Mouse (Mus musculus) macrophage (primary cell): ENCODE results near the gene Trmo. TPM values are rescaled to one million over a fixed set of nuclear protein-coding genes. Genes with fewer than 3 reads are reported as not detected.

Source experiments
- H3K27ac ChIP-seq: fragments of 350-480 bp; formaldehyde crosslinking; 2 replicates; pipeline ENCODE4 v1.9.0; 2021
- H3K36me3 ChIP-seq: fragments of 350-480 bp; formaldehyde crosslinking; 2 replicates; pipeline ENCODE4 v1.9.0; 2021; ENCODE audit errors: inconsistent target
- H3K4me3 ChIP-seq: fragments of 350-480 bp; formaldehyde crosslinking; 2 replicates; pipeline ENCODE4 v1.9.0; 2021; ENCODE audit errors: inconsistent target
- H3K79me2 ChIP-seq: fragments of 350-480 bp; formaldehyde crosslinking; 2 replicates; pipeline ENCODE4 v1.9.0; 2021; ENCODE audit errors: inconsistent target
- WGBS: methylation state at CpG from one replicate; pipeline ENCODE4 v1.1.7; 2026; ENCODE audit warnings: inconsistent platforms; ENCODE audit not compliant: missing documents; 5-methylcytosine and 5-hydroxymethylcytosine counted together
- polyA plus RNA-seq: library from polyadenylated mRNA; stranded (reverse); fragments of 250-400 nt; gene quantifications from 3 replicates; pipeline ENCODE4 v1.2.4, GENCODE M21; 2018; ENCODE audit warnings: inconsistent platforms
- total RNA-seq, 78 experiments: library from RNA; depleted of rRNA; stranded (reverse); fragments of 250-400 nt; gene quantifications; 1 replicate in 9 of 78; 2 replicates in 24 of 78; 3 replicates in 43 of 78; 4 replicates in 2 of 78; pipeline ENCODE4 v1.2.4; 2018; ENCODE audit warnings: inconsistent platforms in 56 of 78

Gene Trmo
- 10 to 100 TPM in 2 of 26 experiments, 1 to 10 TPM in 24; 3.2 to 11.9 (median 5.9) TPM for total RNA-seq (2018; cell fraction: chromatin; rRNA removed)
- 1 to 10 TPM; 2.2 to 6.5 (median 4.1) TPM for total RNA-seq (2018; cell fraction: cytosol; rRNA removed)
- 10 to 100 TPM in 6 of 26 experiments, 1 to 10 TPM in 20; 2.1 to 14.1 (median 6.9) TPM for total RNA-seq (2018; cell fraction: nucleus; rRNA removed)
- 3.9 to 6.6 TPM (median 5.2 TPM) in 3 replicates for polyA plus RNA-seq

- peaks cover 14% of the 10 kb centered on the region; the same call in 1 of the 2 replicates for H3K36me3 ChIP-seq
- peak within 1 kb of the TSS; percentile 79 for H3K4me3 ChIP-seq
- under 1% methylated on average over 56 of the region's 56 CpGs for WGBS
These were observed at the start of gene Trmo for GRCm38 (mm10) chr4:46389013-46389611. Gene Trmo, minus strand, starts transcription at chr4:46389437.

DNA sequence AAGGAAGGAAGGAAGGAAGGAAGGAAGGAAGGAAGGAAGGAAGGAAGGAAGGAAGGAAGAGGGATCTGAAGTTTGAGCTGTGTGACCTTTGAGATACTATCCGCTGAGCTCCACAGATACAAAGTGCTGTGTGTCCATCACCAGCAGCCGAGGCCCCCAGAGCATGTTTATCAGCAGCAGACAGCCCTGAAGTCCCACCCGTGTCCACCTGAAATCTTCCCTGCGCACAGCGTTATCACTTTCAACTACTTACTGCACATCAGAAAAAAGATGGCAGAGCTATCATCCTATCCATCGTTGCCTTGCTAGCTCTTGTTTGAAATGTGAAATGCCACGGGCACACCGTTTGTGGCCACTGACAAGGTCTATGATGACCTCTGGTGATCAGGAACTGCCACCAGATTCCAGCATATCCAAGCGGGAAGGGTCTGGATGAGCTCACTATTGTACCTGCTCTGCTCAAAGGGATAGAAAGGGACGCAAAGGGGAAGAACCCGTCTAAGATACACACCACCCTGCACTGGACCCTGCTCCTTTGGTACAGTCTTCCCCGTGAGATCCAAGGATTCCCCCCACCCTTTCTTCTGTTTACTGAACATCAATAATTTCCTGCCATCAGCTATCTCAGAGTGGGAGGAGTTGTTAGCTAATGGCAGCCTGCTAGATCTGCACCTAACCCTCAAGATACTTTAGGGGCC, 43.3 kb upstream of the Trmo start:
- Histone ChIP-seq H3K79me2 (no peaks in the 10 kb centered on the region), H3K4me3 (no peak overlapping the region), H3K36me3 (no peaks in the 10 kb centered on the region), H3K27ac (no peak overlapping the region)
- 91% methylated on average over 12 of the region's 12 CpGs for WGBS

More at GRCm38 (mm10) chr4:46389013-46389611, at the start of gene Trmo:
- Histone ChIP-seq H3K27ac (peak within 1 kb of the TSS; percentile 90), H3K79me2 (peaks cover 25% of the 10 kb centered on the region)

GRCm38 (mm10) chr4:46428903-46429499, 39.8 kb upstream of the Trmo start:
- Histone ChIP-seq H3K36me3 (no peaks in the 10 kb centered on the region), H3K79me2 (no peaks in the 10 kb centered on the region), H3K27ac (no peak overlapping the region), H3K4me3 (no peak overlapping the region)
- WGBS: 91% methylated on average over 10 of the region's 10 CpGs

- Histone ChIP-seq H3K79me2 (no peaks in the 10 kb centered on the region), H3K27ac (no peak overlapping the region), H3K36me3 (no peaks in the 10 kb centered on the region), H3K4me3 (no peak overlapping the region)
- 74% methylated on average over 8 of the region's 8 CpGs for WGBS
These were observed 33.4 kb upstream of the Trmo start for GRCm38 (mm10) chr4:46422625-46423024.

GRCm38 (mm10) chr4:46418851-46419250, 29.6 kb upstream of the Trmo start:
- Histone ChIP-seq H3K27ac (no peak overlapping the region), H3K4me3 (no peak overlapping the region), H3K79me2 (no peaks in the 10 kb centered on the region), H3K36me3 (no peaks in the 10 kb centered on the region)
- WGBS: 95% methylated on average over 9 of the region's 9 CpGs

DNA sequence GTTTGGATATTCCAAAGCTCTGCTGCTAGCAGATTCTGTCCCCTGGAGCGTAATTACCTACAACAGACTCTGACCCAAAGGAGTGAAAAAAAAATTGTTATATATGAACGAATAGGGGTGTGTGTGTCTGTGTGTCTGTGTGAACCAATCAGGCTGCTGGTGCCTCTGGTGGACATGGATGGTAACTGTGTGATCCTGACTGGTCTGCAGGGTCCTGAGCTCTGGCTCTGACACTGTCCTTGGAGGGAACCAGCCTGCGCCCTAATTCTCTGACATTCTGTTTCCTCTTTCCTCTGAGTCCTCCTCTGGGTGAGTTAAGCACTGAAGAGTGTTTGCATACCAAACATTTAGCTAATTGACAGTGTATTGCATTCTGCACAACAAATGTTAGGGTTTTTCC, 28.3 kb upstream of the Trmo start:
- Histone ChIP-seq H3K4me3 (no peak overlapping the region), H3K36me3 (no peaks in the 10 kb centered on the region), H3K27ac (no peak overlapping the region), H3K79me2 (no peaks in the 10 kb centered on the region)
- WGBS: 48% methylated on average over 3 of the region's 3 CpGs

DNA sequence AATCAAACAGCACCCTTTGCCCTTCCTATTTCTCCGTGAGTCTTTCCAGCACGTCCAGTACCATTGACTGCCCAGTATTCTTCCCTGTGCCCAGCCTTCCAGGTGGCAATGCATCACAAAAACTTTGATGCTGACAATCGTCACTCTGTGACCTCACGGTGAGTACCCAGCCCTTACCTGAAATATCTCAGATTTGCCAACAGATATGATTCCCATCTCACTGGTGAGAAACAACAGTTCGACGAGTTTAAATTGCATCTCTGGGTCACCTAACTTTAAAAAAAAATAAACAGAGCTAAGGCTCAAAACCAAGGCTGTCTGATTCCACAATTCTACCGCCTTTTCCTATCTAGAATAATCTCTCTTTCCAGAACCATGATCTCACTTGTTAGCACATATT, 24.2 kb upstream of the Trmo start, which contains the start of gene Hemgn:
Gene Hemgn (minus strand): TSS at position 101 of the 400 bp plus-strand sequence.
- H3K79me2 ChIP-seq: no peaks in the 10 kb centered on the region
- H3K36me3 ChIP-seq: no peaks in the 10 kb centered on the region
- 93% methylated on average over 7 of the region's 7 CpGs for WGBS
- no peak within 1 kb of the TSS for H3K27ac ChIP-seq
- H3K4me3 ChIP-seq: no peak within 1 kb of the TSS

GRCm38 (mm10) chr4:46412113-46412512, 22.9 kb upstream of the Trmo start:
- no peaks in the 10 kb centered on the region for H3K79me2 ChIP-seq
- peak overlapping the region; percentile 62 for H3K27ac ChIP-seq
- WGBS: 13% methylated on average over 1 of the region's 1 CpGs
- no peaks in the 10 kb centered on the region for H3K36me3 ChIP-seq
- no peak overlapping the region for H3K4me3 ChIP-seq

DNA sequence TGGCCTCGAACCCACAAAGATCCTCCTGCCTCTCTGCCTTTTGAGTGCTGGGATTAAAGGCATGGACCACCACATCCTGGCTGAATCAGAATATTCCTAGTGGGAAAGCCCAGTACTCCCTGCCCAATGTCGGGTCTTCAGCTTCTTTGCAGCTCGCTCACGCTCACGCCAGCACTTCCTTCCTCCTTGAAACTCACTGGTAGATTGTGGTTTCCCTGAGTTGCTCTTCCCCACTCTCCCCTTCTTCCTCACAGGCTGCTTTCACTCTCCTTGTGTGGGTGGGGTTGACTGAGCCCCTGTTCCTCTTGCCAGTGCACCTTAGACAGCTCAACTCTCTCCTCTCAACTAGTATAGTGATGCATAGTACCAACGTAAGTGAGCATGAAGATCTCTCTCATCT, 22.3 kb upstream of the Trmo start:
- H3K27ac ChIP-seq: peak overlapping the region; percentile 62
- H3K79me2 ChIP-seq: no peaks in the 10 kb centered on the region
- no peak overlapping the region for H3K4me3 ChIP-seq
- no peaks in the 10 kb centered on the region for H3K36me3 ChIP-seq
- WGBS: 4% methylated on average over 6 of the region's 6 CpGs

GRCm38 (mm10) chr4:46410677-46411076, 21.4 kb upstream of the Trmo start:
- H3K36me3 ChIP-seq: no peaks in the 10 kb centered on the region
- no peak overlapping the region for H3K27ac ChIP-seq
- WGBS: 88% methylated on average over 5 of the region's 5 CpGs
- H3K4me3 ChIP-seq: no peak overlapping the region
- no peaks in the 10 kb centered on the region for H3K79me2 ChIP-seq

- Histone ChIP-seq H3K27ac (no peak overlapping the region), H3K79me2 (no peaks in the 10 kb centered on the region), H3K4me3 (no peak overlapping the region), H3K36me3 (no peaks in the 10 kb centered on the region)
- 92% methylated on average over 8 of the region's 8 CpGs for WGBS
These were observed 17.9 kb upstream of the Trmo start for GRCm38 (mm10) chr4:46406966-46407703.

GRCm38 (mm10) chr4:46404042-46404795, 15.0 kb upstream of the Trmo start:
- no peaks in the 10 kb centered on the region for H3K79me2 ChIP-seq
- H3K27ac ChIP-seq: no peak overlapping the region
- no peak overlapping the region for H3K4me3 ChIP-seq
- H3K36me3 ChIP-seq: no peaks in the 10 kb centered on the region
- 49% methylated on average over 6 of the region's 6 CpGs for WGBS

GRCm38 (mm10) chr4:46398839-46399238, 9.6 kb upstream of the Trmo start:
- Histone ChIP-seq H3K36me3 (no peaks in the 10 kb centered on the region), H3K79me2 (no peaks in the 10 kb centered on the region), H3K27ac (no peak overlapping the region), H3K4me3 (no peak overlapping the region)
- WGBS: 65% methylated on average over 4 of the region's 4 CpGs

DNA sequence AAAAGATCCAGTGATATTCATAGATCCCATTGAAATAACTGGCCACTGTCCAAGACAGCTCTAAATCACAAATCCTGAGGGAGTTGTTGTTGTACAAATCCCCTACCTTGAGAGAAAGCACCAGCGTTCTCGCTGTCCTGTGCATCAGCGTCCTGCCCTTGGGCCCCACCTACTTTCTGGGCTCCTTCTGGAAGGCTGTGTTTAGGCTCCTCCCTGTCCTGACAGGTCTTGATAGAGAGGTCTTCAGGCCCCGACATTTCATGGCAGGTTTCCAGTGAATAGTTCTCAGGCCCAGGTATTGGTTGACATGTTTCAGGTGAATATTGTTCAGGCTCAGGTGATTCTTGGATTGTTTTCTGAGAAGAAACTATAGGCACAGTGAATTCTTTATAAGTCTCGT, 6.5 kb upstream of the Trmo start:
- no peaks in the 10 kb centered on the region for H3K79me2 ChIP-seq
- no peaks in the 10 kb centered on the region for H3K36me3 ChIP-seq
- 94% methylated on average over 5 of the region's 5 CpGs for WGBS
- H3K4me3 ChIP-seq: no peak overlapping the region
- H3K27ac ChIP-seq: no peak overlapping the region
